Mouse (Mus musculus) gastrocnemius, adult 18-20 months (tissue): ENCODE measurements around the gene Gm3327. TPM values are rescaled to one million over a fixed set of nuclear protein-coding genes. Genes with fewer than 3 reads are reported as not detected.
A peak's percentile ranks its signal among the peaks of the same experiment; 100 is the strongest.
"Not testable (repeated sequence)": the region's sequence is repeated elsewhere in the genome, so short reads cannot be mapped to it uniquely, and the experiment has no call there.

Experiments
- DNase-seq: peaks from one replicate; pipeline ENCODE4 v3.0.0; 2021; ENCODE audit warnings: low spot score
- long read RNA-seq, 2 experiments: library from polyadenylated mRNA; stranded (forward); transcript quantifications; one replicate each; pipeline ENCODE4 v2.0.0; 2021
- total RNA-seq, 2 experiments: library from RNA; stranded (reverse); gene quantifications; 2 replicates each; pipeline ENCODE4 v1.2.3; 2021

Gm3327 gene
- not detected for total RNA-seq
- long read RNA-seq, experiment 1, result 0 reads
- long read RNA-seq, experiment 2, result 0 reads

- DNase-seq, result not testable (repeated sequence)
Observed at GRCm38 (mm10) chr14:44123551-44123950, at the start of gene Gm3327. Gene Gm3327 (plus strand): TSS chr14:44123851.

GRCm38 (mm10) chr14:44077785-44078341, 45.8 kb upstream of the Gm3327 start:
- peak; percentile 5 for DNase-seq

- DNase-seq, result not testable (repeated sequence)
Observed at GRCm38 (mm10) chr14:44086588-44086987, 37.1 kb upstream of the Gm3327 start.

GRCm38 (mm10) chr14:44087535-44087934, 36.1 kb upstream of the Gm3327 start:
- not testable (repeated sequence) for DNase-seq

- not testable (repeated sequence) for DNase-seq
Observed at GRCm38 (mm10) chr14:44091524-44091923, 32.1 kb upstream of the Gm3327 start.

GRCm38 (mm10) chr14:44094445-44094844, 29.2 kb upstream of the Gm3327 start:
- not testable (repeated sequence) for DNase-seq

GRCm38 (mm10) chr14:44100030-44100429, 23.6 kb upstream of the Gm3327 start:
- DNase-seq, result not testable (repeated sequence)

GRCm38 (mm10) chr14:44102354-44102753, 21.3 kb upstream of the Gm3327 start, which contains the start of gene Ear2:
Gene Ear2 (plus strand): TSS chr14:44102654.
- not testable (repeated sequence) for DNase-seq

- no peak for DNase-seq
Observed at GRCm38 (mm10) chr14:44110981-44111380, 12.7 kb upstream of the Gm3327 start.

Other genes starting within 250 kb of the Gm3327 start
- not detected for gene Ear1, start 248.3 kb upstream of the Gm3327 start, total RNA-seq
- gene Ear10, start 200.3 kb upstream of the Gm3327 start, total RNA-seq, result not detected
- gene Gm8113, start 198.5 kb upstream of the Gm3327 start, total RNA-seq, result under 1 TPM; 0.11 to 0.50 TPM
- gene Ang5, start 166.8 kb upstream of the Gm3327 start, total RNA-seq, result not detected
- not detected for gene Ang6, start 121.6 kb upstream of the Gm3327 start, total RNA-seq
- under 1 TPM; 0.34 to 0.45 TPM for gene Ear2, start 21.2 kb upstream of the Gm3327 start, total RNA-seq
- not detected for gene Gm8212, start 73.8 kb downstream of the Gm3327 start, total RNA-seq
- gene 4930503E14Rik, start 89.4 kb downstream of the Gm3327 start, total RNA-seq, result not detected
- gene Gm8220, start 161.7 kb downstream of the Gm3327 start, total RNA-seq, result not detected
- gene Gm5930, start 214.7 kb downstream of the Gm3327 start, total RNA-seq, result not detected
- gene Gm8229, start 241.5 kb downstream of the Gm3327 start, total RNA-seq, result not detected